Mouse (Mus musculus): Measurements from ENCODE around the gene Nr4a3.

Nr4a3 gene

GRCm38 (mm10) chr4:48050020-48050419 is 5.1 kb downstream of the Nr4a3 start:
- no peak for DNase-seq (ENCODE audit: low spot score in 2 of 2)

GRCm38 (mm10) chr4:48050442-48050841 is 5.5 kb downstream of the Nr4a3 start:
- DNase-seq (ENCODE audit: low spot score in 2 of 2): no peak

GRCm38 (mm10) chr4:48051086-48051673 is 6.2 kb downstream of the Nr4a3 start:
- no peak for DNase-seq (ENCODE audit: low spot score in 2 of 2)

- DNase-seq (ENCODE audit: low spot score in 2 of 2): no peak
Observed at GRCm38 (mm10) chr4:48051674-48052121, 6.7 kb downstream of the Nr4a3 start.

GRCm38 (mm10) chr4:48061716-48062115 is 16.8 kb downstream of the Nr4a3 start:
- no peak for DNase-seq (ENCODE audit: low spot score in 2 of 2)

GRCm38 (mm10) chr4:48064311-48064710 is 19.4 kb downstream of the Nr4a3 start:
- DNase-seq (ENCODE audit: low spot score in 2 of 2): no peak

- no peak for DNase-seq (ENCODE audit: low spot score in 2 of 2)
Observed at GRCm38 (mm10) chr4:48066676-48067075, 21.7 kb downstream of the Nr4a3 start.

GRCm38 (mm10) chr4:48069111-48069510 is 24.2 kb downstream of the Nr4a3 start:
- DNase-seq (ENCODE audit: low spot score in 2 of 2): no peak

- DNase-seq (ENCODE audit: low spot score in 2 of 2): no peak
Observed at GRCm38 (mm10) chr4:48072006-48072405, 27.1 kb downstream of the Nr4a3 start.

GRCm38 (mm10) chr4:48073325-48073724 is 28.4 kb downstream of the Nr4a3 start:
- no peak for DNase-seq (ENCODE audit: low spot score in 2 of 2)

GRCm38 (mm10) chr4:48074451-48075240 is 29.7 kb downstream of the Nr4a3 start:
- no peak for DNase-seq (ENCODE audit: low spot score in 2 of 2)

- peak; percentile 35 to 79 for DNase-seq (ENCODE audit: low spot score in 2 of 2)
Observed at GRCm38 (mm10) chr4:48076693-48077471, 31.9 kb downstream of the Nr4a3 start.

- no peak for DNase-seq (ENCODE audit: low spot score in 2 of 2)
Observed at GRCm38 (mm10) chr4:48078213-48078612, 33.3 kb downstream of the Nr4a3 start.

GRCm38 (mm10) chr4:48079285-48080039 is 34.5 kb downstream of the Nr4a3 start:
- DNase-seq (ENCODE audit: low spot score in 2 of 2): no peak

- no peak for DNase-seq (ENCODE audit: low spot score in 2 of 2)
Observed at GRCm38 (mm10) chr4:48083452-48083851, 38.5 kb downstream of the Nr4a3 start.

- no peak for DNase-seq (ENCODE audit: low spot score in 2 of 2)
Observed at GRCm38 (mm10) chr4:48086609-48087008, 41.7 kb downstream of the Nr4a3 start.

- peak in 1 of 2 experiments; percentile 51 for DNase-seq (ENCODE audit: low spot score in 2 of 2)
Observed at GRCm38 (mm10) chr4:48087497-48087896, 42.5 kb downstream of the Nr4a3 start.

- DNase-seq (ENCODE audit: low spot score in 2 of 2): no peak
Observed at GRCm38 (mm10) chr4:48093221-48093620, 48.3 kb downstream of the Nr4a3 start.

GRCm38 (mm10) chr4:48100217-48100616 is 55.3 kb downstream of the Nr4a3 start:
- no peak for DNase-seq (ENCODE audit: low spot score in 2 of 2)

- no peak for DNase-seq (ENCODE audit: low spot score in 2 of 2)
Observed at GRCm38 (mm10) chr4:48101981-48102380, 57.0 kb downstream of the Nr4a3 start.

GRCm38 (mm10) chr4:48105387-48105786 is 60.4 kb downstream of the Nr4a3 start:
- no peak for DNase-seq (ENCODE audit: low spot score in 2 of 2)

GRCm38 (mm10) chr4:48107086-48107485 is 62.1 kb downstream of the Nr4a3 start:
- no peak for DNase-seq (ENCODE audit: low spot score in 2 of 2)

Data from spleen, postnatal 10 days (tissue).